Mouse (Mus musculus) olfactory bulb, adult 2 months (tissue): Measurements from ENCODE around the gene Rhbg.

Experiments used
- CTCF ChIP-seq: fragments of 200-500 bp; IDR thresholded peaks from 2 replicates; pipeline ENCODE4 v1.5.1; 2012; ENCODE audit warnings: low read depth, mild to moderate bottlenecking, low read length, moderate library complexity; ENCODE audit not compliant: insufficient read depth
- POLR2A ChIP-seq: fragments of 200-500 bp; IDR thresholded peaks from 2 replicates; pipeline ENCODE4 v1.6.1; 2012; ENCODE audit warnings: mild to moderate bottlenecking, low read depth, low read length, moderate library complexity; ENCODE audit not compliant: insufficient read depth

GRCm38 (mm10) chr3:88274002-88274401, 19.5 kb upstream of the Rhbg start:
- TF ChIP-seq CTCF, result no peak
- TF ChIP-seq POLR2A, result no peak
